Mouse (Mus musculus) stomach, postnatal 0 days (tissue): Measurements from ENCODE around the gene Gne. TPM values are rescaled to one million over a fixed set of nuclear protein-coding genes. Genes with fewer than 3 reads are reported as not detected.

ENCODE experiments used
- ATAC-seq: fragments of 200-750 bp; cut with Nextera tagmentation; 2 replicates; pipeline ENCODE4 v1.8.0; 2017; ENCODE audit not compliant: low FRiP score, low TSS enrichment
- DNase-seq: peaks from one replicate; pipeline ENCODE4 v3.0.0-alpha.2; 2016; ENCODE audit warnings: low spot score
- H3K27ac ChIP-seq: fragments of 300-500 bp; sonication (generic); replicated peaks from 2 replicates; pipeline ENCODE4 v1.5.1; 2014; ENCODE audit warnings: mild to moderate bottlenecking, control low read depth
- H3K27me3 ChIP-seq: fragments of 300-500 bp; sonication (generic); 2 replicates; pipeline ENCODE4 v1.6.1; 2014; ENCODE audit warnings: low read length; ENCODE audit not compliant: control insufficient read depth, insufficient read depth
- H3K36me3 ChIP-seq: fragments of 300-500 bp; sonication (generic); 2 replicates; pipeline ENCODE4 v1.6.1; 2014; ENCODE audit warnings: low read length, mixed read lengths; ENCODE audit not compliant: control insufficient read depth, insufficient read depth
- H3K4me1 ChIP-seq: fragments of 300-500 bp; sonication (generic); replicated peaks from 2 replicates; pipeline ENCODE4 v1.6.1; 2014; ENCODE audit warnings: antibody characterized with exemption; ENCODE audit not compliant: control insufficient read depth, insufficient read depth
- H3K4me2 ChIP-seq: fragments of 300-500 bp; sonication (generic); replicated peaks from 2 replicates; pipeline ENCODE4 v1.6.1; 2014; ENCODE audit warnings: low read depth, mild to moderate bottlenecking, control low read depth, moderate library complexity
- H3K4me3 ChIP-seq: fragments of 300-500 bp; sonication (generic); 2 replicates; pipeline ENCODE4 v1.5.1; 2014; ENCODE audit warnings: low read depth, low read length, control low read depth
- H3K9ac ChIP-seq: fragments of 300-500 bp; sonication (generic); 2 replicates; pipeline ENCODE4 v1.6.1; 2014; ENCODE audit warnings: mild to moderate bottlenecking, low read length, control low read depth, mixed read lengths
- H3K9me3 ChIP-seq: fragments of 300-500 bp; sonication (generic); 2 replicates; pipeline ENCODE4 v1.6.1; 2016; ENCODE audit warnings: low read length; ENCODE audit not compliant: control insufficient read depth
- CTCF ChIP-seq: IDR thresholded peaks from 2 replicates; pipeline ENCODE4 v1.5.1; 2016; ENCODE audit warnings: antibody characterized with exemption, low read depth, mild to moderate bottlenecking, moderate library complexity
- EP300 ChIP-seq: optimal IDR thresholded peaks from 2 replicates; pipeline ENCODE3; 2016; ENCODE audit warnings: antibody characterized with exemption
- WGBS: fragments of 180-500 bp; shearing (Covaris S2); extraction: QIAGEN DNeasy Blood & Tissue Kit; methylation state at CpG from one replicate; pipeline ENCODE4 v1.1.7; 2014; 5-methylcytosine and 5-hydroxymethylcytosine counted together
- polyA plus RNA-seq: library from polyadenylated mRNA; unstranded; fragments of >200 nt; fragmentation: Nextera tagmentation; extraction: Ambion mirVana; gene quantifications from 2 replicates; pipeline ENCODE4 v1.2.1, GENCODE M21; 2015

The Gne gene
- polyA plus RNA-seq, 1 experiment from 2014 or later, result 21.1 TPM

GRCm38 (mm10) chr4:44103620-44104019 is 19.6 kb upstream of the Gne start:
- TF ChIP-seq EP300 (no peak), CTCF (no peak)
- H3K27me3 ChIP-seq, result no peaks in the 10 kb centered on the region
- DNase-seq (peak; percentile 61), ATAC-seq (peak; percentile 82)
- no peak overlapping the region for H3K9ac ChIP-seq
- no peak overlapping the region for H3K4me2 ChIP-seq
- no peaks in the 10 kb centered on the region for H3K36me3 ChIP-seq
- 0 out of 2 replicates have a peak overlapping the region, but pooled peaks have one; percentile 18 for H3K27ac ChIP-seq
- no peaks in the 10 kb centered on the region for H3K9me3 ChIP-seq
- H3K4me1 ChIP-seq, result peaks cover 11% of the 10 kb centered on the region
- H3K4me3 ChIP-seq, result no peak overlapping the region
- 60% methylated on average over 8 of the region's 8 CpGs for WGBS

GRCm38 (mm10) chr4:44097576-44098335 is 13.8 kb upstream of the Gne start:
- no peaks in the 10 kb centered on the region for H3K36me3 ChIP-seq
- H3K27me3 ChIP-seq, result no peaks in the 10 kb centered on the region
- TF ChIP-seq CTCF (no peak), EP300 (no peak)
- no peak overlapping the region for H3K9ac ChIP-seq
- no peaks in the 10 kb centered on the region for H3K9me3 ChIP-seq
- H3K4me3 ChIP-seq, result no peak overlapping the region
- no peaks in the 10 kb centered on the region for H3K4me1 ChIP-seq
- DNase-seq (no peak), ATAC-seq (no peak)
- 36% methylated on average over 11 of the region's 11 CpGs for WGBS
- H3K4me2 ChIP-seq, result no peak overlapping the region
- no peak overlapping the region for H3K27ac ChIP-seq

- Histone ChIP-seq H3K36me3 (no peaks in the 10 kb centered on the region), H3K4me1 (no peaks in the 10 kb centered on the region), H3K4me2 (no peak overlapping the region), H3K4me3 (no peak overlapping the region), H3K27ac (no peak overlapping the region; the same call in 1 of the 2 replicates), H3K9ac (no peak overlapping the region), H3K27me3 (no peaks in the 10 kb centered on the region), H3K9me3 (no peaks in the 10 kb centered on the region)
- no peak for TF ChIP-seq CTCF
- no peak for TF ChIP-seq EP300
- ATAC-seq (peak; percentile 90), DNase-seq (peak; percentile 60)
- 56% methylated on average over 4 of the region's 4 CpGs for WGBS
These were observed 10.5 kb upstream of the Gne start for GRCm38 (mm10) chr4:44094475-44094874.

GRCm38 (mm10) chr4:44092359-44092758 is 8.4 kb upstream of the Gne start:
- TF ChIP-seq CTCF (no peak), EP300 (no peak)
- H3K36me3 ChIP-seq, result no peaks in the 10 kb centered on the region
- H3K9ac ChIP-seq, result no peak overlapping the region
- H3K4me3 ChIP-seq, result no peak overlapping the region
- H3K4me1 ChIP-seq, result no peaks in the 10 kb centered on the region
- ATAC-seq (no peak), DNase-seq (no peak)
- no peaks in the 10 kb centered on the region for H3K9me3 ChIP-seq
- H3K27ac ChIP-seq, result no peak overlapping the region; the same call in 1 of the 2 replicates
- WGBS, result 71% methylated on average over 11 of the region's 11 CpGs
- H3K27me3 ChIP-seq, result no peaks in the 10 kb centered on the region
- H3K4me2 ChIP-seq, result no peak overlapping the region

GRCm38 (mm10) chr4:44085566-44085965 is 1.6 kb upstream of the Gne start:
- 95% methylated on average over 3 of the region's 3 CpGs for WGBS
- ATAC-seq (no peak), DNase-seq (no peak)
- TF ChIP-seq EP300, result no peak
- TF ChIP-seq CTCF, result no peak
- Histone ChIP-seq H3K36me3 (no peaks in the 10 kb centered on the region), H3K9ac (no peak overlapping the region), H3K4me2 (no peak overlapping the region), H3K27ac (no peak overlapping the region), H3K9me3 (no peaks in the 10 kb centered on the region), H3K4me1 (no peaks in the 10 kb centered on the region), H3K27me3 (no peaks in the 10 kb centered on the region), H3K4me3 (no peak overlapping the region)

- DNase-seq (no peak), ATAC-seq (no peak)
- Histone ChIP-seq H3K27me3 (no peaks in the 10 kb centered on the region), H3K4me2 (no peak overlapping the region), H3K36me3 (no peaks in the 10 kb centered on the region), H3K4me3 (0 out of 2 replicates have a peak overlapping the region, but pooled peaks have one; percentile 6), H3K9me3 (no peaks in the 10 kb centered on the region), H3K9ac (no peak overlapping the region), H3K27ac (peak overlapping the region; percentile 40; the same call in 1 of the 2 replicates), H3K4me1 (no peaks in the 10 kb centered on the region)
- TF ChIP-seq EP300 (no peak), CTCF (peak; percentile 42)
- 75% methylated on average over 13 of the region's 13 CpGs for WGBS
These were observed 787 bp upstream of the Gne start for GRCm38 (mm10) chr4:44084602-44085325.
